Mouse (Mus musculus): Measurements from ENCODE around the gene Bend6.

Gene Bend6

DNA sequence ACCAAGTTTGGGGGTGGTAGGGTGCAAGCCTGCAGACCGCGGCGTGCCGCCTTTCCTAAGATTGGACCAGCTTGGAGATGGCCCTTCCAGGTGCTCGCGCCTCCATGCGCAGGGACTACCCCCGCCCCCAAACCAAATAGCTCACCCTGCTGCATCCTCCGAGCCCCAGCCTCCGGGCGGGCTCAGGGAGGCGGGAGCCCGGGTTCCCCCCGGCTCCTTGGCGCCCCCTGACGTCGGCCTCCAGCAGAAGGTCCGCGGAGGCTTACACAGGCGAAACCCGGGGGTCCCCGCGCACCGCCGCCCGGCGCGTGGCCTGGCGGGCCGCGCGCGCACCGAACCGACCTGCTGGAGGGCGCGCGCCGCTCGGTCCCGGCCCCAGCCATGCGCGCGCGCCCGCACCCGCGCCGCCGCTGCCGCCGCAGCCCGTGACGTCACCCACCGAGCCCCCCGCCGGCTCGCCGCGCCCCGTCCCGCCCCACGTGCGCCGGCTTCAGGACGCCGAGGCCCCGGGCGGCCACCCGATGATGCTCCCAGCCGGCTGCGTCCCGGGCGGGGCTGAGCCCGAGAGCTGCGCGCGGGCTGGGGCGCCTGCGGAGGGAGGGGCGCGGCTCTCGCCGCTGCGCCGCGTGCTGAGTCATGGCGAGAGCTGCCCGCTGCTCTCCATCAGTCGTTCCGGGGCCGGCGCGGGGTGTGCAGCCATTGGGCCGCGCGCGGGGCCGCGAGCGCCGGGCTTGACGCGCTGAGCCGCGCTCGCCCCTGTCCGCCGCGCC is at the start of gene Bend6:
Bend6 (minus strand) TSS at position 396 of the 770 bp plus-strand sequence.
- no peak for DNase-seq (ENCODE audit: low read depth, low spot score)

DNA sequence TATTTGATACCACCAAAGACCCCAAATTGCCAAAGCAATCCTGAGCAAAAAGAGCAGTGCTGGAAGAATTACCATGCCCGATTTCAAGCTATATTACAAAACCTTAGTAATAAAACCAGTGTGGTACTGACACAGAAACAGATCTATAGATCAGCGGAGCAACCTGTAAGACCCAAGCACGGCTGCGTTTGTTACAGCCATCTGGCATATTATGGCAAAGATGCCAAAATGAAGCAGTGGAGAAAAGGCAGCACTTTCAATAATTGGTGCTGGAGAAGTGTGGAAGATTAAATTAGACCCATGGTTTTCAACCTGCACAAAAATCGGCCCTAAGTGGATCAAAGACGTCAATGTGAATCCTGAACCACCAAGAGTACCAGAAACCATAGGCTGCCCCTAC is 48.0 kb upstream of the Bend6 start:
- DNase-seq (ENCODE audit: low read depth, low spot score), result no peak

DNA sequence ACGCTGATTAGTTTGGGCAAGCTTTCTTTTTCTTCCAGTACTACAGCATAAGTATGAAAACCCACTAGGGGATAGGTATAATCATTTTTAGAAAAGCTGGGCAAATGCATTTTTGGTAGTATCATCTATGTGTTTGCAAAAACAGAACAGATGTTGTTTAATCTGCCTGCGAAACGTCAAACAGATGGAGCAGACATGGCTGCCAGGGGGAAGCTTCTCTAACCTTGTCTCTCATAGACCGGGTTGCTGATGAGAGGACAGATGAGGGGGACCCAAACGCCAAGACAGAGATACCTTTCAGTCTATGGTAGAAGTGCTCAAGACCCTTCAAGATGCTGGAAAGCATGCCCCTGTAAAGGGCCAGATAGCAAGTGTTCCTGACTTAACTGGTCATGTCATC is 40.9 kb upstream of the Bend6 start:
- no peak for DNase-seq (ENCODE audit: low read depth, low spot score)

DNA sequence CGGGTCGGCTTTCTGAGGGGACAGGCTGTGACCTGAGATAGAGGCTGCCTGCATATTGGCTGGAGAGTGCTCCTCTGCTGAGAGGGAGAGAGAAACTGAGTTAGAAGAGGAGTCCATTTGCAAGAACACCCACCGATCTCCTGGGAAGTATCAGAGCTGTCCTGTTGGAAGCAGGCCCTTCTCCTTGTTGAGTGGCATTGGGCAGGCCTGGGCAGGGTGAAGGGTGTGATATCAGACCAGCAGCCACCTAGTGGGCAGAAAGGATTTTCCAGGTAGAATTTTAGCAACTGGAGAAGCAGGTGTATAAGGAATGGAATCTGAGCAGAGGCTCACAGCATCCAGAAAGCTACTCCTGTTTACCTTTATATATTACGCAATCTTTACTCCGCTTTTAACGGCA is 40.2 kb upstream of the Bend6 start:
- DNase-seq (ENCODE audit: low read depth, low spot score), result no peak

DNA sequence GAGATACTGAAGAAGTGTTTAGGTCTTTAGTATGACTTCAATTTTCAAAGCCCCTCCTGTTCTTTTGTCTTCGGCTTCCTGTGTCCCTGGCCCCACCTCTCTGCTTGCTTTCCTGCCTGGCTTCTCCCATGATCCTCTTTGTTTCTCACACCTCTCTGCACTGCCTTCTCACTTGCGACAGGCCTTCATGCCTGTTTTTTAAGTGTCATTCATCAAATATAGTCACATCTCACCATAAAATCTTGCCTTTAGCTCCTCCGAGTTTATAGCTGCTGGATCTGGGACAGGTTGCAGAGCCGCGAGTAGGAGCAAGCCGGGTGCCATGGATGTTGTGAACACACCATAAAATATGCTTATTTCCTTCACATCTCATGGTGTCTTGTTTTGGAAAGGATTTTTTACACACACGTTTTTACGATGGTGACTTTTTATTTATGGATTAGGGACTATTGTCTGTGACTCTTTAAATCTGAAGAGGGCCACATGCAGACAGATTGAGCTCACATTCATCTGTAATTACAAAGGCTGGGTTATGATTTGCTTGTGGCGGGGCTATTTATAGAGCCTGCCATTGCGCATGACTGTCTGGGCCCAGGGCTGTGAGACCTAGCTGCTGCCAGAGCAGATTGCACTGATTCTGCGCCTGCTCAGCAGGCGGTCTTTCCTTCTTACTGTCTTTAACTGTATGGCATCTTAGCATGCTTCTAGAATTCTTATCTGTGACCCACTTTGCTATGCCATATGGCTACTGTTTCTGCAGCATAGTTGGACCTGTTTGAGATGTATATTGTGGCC is 39.2 kb upstream of the Bend6 start:
- DNase-seq (ENCODE audit: low read depth, low spot score), result peak; percentile 92

DNA sequence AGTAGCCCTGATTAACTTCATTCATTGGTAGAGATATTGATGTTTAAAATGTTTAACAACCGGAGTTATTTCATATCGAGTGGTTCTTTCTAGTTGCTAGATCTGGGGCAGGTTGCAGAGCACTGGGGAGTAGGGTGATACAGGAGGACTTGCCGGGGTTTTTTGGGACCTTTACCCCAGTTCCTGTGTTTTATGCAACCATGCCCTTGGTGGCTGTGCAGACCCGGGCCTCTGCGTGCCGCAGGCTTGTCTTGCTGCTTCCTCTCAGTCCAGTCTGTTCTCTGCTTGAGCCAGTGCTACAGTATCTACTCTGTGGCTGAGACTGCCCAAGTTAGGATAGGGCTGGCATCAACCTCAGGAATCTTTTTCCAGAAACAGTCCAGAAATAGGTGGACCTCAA is 38.1 kb upstream of the Bend6 start:
- no peak for DNase-seq (ENCODE audit: low read depth, low spot score)

DNA sequence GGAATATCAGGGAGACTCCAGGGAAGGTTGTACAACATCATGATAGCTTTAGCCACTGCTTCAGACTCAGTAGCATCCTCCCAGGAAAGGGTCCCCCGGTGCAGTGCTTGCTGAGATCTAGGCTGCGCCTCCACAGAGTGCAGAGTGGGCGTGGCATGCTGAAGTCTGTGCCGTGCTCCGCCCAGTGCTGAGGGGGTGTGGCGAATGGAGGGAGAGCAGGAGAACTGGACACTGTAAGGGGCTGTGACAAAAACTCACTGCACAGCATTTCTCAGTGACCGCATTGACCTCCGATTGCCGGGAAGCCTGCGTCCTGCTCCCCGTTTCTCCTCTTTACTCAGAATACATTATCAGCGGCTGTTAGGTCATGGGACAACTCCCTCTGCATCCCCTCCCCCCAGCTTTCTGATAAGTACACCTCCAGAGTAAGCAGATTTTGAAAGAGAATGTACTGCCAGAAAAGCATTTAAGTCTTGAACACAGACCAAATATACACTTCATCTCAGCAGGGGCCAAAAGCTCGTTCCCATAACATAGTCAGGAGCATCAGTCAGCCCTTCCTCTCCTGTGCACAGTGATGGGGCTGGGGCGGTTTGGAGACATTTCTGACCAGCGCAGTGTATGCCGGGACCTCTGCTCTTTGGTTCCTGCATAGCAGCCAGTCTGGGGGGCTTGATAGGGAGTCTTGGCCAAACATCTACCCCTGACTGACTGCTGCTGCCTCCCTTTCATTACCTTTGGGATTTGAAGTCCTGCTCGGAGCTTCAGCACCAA is 37.5 kb upstream of the Bend6 start:
- no peak for DNase-seq (ENCODE audit: low read depth, low spot score)

DNA sequence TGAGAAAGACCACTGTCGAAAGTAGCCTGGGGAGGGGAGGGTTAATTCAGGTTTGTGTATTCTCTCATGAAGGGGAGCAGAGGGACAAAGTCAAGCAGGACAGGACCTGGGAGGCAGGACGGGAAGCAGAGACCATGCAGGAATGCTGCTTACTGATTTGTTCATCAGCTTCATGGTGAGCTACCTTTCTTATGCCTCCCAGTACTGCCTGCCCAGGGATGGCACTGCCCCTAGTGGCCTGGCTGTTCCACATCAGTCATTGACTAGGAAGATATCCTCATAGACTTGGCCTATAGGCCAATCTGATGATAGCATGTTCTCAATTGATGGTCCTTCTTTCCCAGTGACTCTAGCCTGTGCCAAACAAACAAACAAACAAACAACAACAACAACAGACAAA is 36.3 kb upstream of the Bend6 start:
- no peak for DNase-seq (ENCODE audit: low read depth, low spot score)

DNA sequence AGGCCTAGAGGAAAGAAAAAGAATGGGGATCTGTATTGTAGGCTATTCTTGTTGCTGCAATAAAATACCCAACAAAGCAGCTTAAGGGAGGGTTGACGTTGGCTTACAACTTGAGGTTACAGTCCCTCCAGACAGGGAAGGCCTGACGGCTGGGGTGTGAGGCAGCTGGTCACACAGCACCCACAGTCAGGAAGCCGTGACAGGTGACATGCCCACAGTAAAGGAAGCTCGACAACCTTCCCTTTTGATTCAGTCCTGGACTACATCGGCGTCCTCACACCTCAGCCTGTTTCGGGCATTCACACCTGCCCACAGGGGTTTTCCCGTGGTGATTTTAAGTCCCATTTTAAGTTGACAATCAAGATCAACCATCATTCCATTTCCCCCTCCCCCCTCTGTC is 35.0 kb upstream of the Bend6 start:
- no peak for DNase-seq (ENCODE audit: low read depth, low spot score)

DNA sequence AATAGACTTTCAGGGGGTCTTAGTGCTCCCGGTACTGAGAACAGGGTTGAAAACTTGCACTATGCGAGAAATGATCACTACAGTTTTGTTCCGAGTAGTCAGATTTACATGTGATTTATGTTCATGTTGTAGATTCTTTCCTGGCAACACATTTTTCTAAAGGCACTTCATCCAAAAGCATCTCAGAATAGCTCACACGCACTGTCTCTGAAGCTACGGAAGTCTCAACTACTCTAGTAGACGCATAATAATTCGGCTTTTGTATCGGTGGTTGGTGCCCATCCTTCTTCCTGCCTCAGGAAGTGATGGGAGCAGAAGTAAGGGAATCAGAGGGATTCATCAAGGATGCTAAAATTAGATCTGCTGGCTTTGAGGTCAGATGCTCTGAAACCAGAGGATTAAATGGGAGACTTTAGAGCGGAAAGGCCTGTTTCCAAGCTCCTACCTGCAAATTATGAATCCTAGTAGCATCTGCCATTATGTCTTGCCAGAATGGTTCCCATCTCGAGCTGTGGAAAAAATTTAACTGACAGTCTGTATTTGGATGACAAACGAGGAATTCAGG is 32.8 kb upstream of the Bend6 start:
- DNase-seq (ENCODE audit: low read depth, low spot score), result peak; percentile 33

DNA sequence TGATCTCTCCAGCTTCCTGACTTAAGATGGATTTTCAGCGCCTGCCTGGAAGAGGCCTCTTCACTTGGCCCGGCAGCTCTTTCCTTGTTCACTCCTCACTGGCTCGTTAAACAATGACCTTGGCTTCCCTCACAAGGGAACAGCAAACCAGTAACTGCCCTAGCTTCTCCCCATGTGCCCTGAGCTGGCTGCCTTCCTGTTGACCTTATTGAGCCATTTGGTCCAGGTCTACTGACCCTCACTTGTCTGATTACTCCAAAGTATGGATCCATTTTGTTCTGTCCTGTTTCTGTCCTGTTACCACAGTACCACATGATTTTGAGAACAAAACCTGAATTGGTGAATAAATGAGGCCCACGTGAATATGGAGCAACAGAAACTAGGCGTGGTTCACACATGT is 32.2 kb upstream of the Bend6 start:
- no peak for DNase-seq (ENCODE audit: low read depth, low spot score)

DNA sequence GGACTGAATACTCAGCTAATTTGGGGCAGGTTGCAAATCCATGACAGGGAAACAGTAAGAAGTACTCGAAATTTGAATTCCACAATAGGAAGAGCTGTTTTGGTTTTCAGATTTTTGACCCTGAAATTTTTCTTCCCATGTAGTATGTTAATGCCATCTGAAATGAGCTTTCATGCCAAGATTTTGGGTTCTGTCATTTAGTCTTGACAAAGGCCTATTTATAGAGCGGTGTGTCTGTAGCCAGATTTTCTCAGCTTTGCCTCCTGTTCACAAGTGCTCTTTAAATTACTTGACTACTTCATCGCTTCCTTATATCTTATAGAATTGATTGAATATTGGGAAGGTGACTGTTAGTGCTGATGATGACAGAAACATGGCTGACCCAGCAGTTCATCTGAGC is 28.3 kb upstream of the Bend6 start:
- no peak for DNase-seq (ENCODE audit: low read depth, low spot score)

DNA sequence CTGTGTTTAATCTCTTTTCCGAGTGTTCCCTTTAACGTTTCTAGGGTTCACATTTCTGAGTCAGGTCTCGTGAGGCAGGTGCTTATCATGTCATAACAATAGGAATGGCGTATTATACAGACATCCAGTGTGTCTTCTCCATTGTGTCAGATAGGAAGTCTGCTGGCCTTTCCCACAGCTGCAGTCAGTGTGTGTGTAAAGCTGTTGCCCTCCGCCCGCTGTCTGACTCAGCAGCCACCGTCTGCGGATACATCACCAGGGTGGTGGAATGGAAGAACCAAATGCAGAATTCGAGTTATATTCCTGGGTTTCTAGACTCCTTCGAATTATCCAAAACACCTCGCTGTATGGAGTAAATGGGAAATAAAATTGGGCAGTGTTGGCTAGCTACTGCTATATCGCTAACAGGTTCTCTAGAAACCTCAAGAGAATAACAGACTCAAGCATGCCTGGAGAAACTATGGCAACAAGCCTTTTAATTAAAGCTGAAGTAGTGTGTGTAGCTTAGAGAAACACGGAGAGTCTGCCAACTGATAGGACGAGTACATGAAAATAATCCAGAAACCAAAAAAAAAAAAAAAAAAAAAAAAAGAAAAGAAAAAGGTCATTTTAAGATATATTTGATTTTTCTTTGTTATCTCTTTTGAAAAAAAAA is 25.4 kb upstream of the Bend6 start:
- no peak for DNase-seq (ENCODE audit: low read depth, low spot score)

DNA sequence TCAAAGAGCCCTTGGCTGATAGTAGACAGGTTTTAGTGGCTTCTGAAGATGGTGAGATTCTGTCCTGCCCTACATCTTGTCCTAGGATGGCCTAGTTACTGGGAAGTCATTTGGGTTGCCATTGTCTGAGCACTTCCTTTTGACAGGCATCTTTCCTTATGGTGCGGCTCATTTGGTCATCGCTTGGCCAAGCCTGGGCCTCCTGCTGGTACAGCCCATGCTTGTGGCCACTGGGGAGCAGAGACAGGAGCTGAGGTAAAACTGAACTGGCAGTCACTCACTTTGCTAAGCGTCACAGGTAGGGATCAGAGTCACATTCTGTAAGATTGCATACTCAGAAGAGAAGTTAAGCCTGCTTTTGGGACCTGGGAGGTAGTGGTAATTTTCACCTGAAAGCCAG is 24.6 kb upstream of the Bend6 start:
- DNase-seq (ENCODE audit: low read depth, low spot score), result no peak

DNA sequence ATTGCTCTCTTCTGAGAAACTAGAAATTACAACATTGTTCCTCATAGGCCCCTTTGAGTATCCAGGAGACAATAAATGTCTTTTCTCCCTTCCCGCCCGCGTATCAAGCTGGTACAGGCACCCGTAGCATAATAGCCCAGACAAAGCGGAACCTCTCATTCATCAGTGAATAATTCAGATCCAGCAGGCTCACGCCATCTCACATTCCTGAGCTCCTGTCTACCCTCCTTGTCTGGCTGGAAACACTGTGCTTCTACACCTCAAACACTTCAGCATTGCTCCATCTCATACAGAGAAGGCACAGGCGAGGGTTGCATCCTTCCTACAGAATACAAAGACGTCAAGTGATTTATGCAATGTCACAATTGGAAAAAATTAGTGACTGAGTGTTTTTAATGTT is 24.2 kb upstream of the Bend6 start:
- DNase-seq (ENCODE audit: low read depth, low spot score), result no peak

DNA sequence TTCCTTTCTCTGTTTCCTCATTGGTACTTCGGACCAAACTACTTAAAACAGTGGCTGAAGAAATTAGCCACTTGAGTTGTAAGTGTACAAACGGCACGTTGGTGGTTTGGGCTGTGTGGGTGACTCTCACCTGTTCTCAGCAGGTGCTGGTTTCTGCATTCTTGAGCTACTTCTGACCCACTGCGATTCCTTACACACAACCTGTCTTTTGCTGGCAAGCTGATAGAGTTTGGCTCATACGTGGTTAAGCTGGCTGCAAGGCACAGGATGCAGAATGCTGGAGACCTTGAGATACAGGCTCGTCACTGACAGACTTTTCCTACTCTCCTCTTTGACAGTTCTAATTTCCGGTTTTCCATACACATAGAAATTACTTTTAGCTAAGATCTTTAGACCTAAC is 19.9 kb upstream of the Bend6 start:
- no peak for DNase-seq (ENCODE audit: low read depth, low spot score)

DNA sequence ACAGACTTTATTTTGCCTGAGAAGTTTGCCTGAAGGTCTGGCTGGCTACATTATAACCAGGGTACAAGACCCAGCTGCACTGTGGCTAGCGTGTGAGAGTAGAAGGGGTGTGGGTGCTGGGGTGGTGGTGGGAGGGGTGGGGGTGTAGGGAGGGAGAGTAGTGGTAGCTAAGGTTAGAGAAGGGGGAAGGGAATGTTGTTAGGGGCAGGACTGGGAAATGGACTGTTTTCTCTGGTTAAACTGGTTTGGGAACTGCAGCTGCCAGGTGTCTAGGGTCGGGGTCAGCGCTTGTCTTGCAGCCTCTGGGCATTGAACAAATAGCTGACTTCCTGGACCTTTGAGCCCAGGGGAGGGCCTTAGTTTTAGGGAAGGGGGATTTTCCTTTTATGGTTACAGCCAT is 17.7 kb upstream of the Bend6 start:
- no peak for DNase-seq (ENCODE audit: low read depth, low spot score)

DNA sequence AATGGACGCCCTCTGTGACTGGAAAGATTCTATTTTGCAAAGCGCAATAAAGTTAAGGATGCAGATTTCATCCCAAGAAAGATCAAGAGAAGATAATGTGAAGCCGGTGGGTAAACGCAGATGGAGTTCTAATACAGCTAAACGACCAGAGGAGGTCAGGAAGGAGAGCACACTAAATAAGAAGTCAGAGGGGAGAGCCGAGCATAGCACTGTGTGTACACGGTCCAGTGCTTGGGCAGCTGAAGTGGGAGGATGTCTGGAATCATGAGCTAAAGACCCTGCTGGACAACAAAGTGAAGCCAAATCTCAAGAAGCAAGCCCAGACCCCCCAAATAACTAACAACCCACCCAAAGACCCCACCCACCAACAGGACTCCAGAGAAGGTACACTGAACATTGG is 15.4 kb upstream of the Bend6 start:
- no peak for DNase-seq (ENCODE audit: low read depth, low spot score)

DNA sequence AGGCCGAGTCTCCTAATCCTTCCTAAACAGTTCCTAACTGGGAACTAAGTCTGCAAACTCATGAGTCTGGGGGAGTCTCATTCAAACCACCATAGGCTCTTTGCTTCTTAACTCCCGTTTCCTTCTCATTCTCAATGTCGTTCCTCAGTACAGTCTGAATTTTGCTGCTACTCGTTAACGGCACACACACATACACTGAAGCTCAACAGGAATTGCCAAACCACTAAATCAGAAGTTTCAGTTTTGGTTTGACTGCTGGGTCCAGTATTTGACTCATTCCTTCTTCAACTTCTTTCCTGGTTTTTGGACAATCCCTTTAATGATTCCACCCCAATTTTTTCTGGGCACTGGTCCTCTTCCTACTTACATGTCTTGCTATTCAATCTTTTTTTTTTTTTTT is 8.9 kb upstream of the Bend6 start:
- DNase-seq (ENCODE audit: low read depth, low spot score), result no peak

DNA sequence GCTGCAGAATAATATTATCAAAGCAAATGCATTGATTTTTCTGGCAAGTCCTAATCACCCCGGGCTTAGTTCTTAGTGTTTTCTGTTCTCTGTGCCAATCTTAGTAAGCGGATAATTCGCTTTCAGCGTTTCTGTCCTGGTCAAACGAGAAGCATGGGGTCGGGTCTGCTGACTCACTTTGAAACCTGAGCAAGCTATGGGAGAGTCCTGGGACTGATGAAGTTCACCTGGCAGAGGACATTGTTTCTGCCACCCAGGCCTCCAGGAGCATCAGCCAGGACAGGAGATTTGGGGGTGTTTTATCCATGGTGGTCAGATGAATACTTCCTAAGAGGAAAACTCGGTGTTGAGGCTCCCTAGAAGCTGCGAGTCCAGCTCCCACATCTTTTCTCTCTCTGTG is 4.0 kb upstream of the Bend6 start:
- DNase-seq (ENCODE audit: low read depth, low spot score), result no peak

DNA sequence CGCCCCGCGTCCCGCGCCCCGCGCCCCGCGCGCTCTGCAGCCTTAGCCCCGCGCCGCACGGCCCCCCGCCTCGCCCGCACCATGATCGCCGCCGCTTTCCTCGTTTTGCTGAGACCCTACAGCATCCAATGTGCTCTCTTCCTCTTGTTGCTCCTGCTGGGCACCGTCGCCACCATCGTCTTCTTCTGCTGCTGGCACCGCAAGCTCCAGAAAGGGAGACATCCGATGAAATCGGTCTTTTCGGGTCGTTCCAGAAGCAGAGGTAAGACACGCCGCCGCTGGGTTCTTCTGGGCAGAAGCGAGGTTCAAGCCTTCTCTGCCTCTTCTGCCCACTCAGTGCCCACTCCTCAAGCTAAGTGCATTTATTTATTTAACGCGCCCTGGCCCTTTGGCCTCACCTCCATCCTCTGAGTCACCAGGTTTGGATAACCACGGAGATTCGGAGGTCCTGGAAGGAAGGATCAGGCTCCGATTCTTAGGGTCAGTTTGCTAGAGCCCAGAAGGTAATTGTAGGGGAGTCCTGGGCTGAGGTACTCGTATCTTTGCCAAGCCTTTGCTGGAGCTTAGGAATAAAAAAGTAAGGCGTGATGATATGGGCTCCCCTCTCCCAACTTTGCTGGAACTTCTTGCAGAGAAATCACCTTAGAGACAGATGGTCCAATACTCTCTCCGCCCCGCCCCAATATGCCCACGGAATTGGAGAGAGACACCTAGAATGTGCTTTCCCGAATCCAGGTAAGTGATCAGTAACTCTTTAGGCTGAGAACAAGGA is 761 bp upstream of the Bend6 start, which contains the start of gene Dst:
Dst (plus strand) TSS at position 35 of the 772 bp plus-strand sequence.
- DNase-seq (ENCODE audit: low read depth, low spot score), result no peak

Measured in telencephalon, adult 2 months (tissue).